Mouse (Mus musculus): ENCODE data around the gene Stard13. TPM values are rescaled to one million over a fixed set of nuclear protein-coding genes. Genes with fewer than 3 reads are reported as not detected.

The Stard13 gene
- polyA plus RNA-seq, 1 experiment from 2014 or later: 2.4 TPM

- H3K36me3 ChIP-seq (ENCODE audit: poor library complexity, severe bottlenecking): no peaks in the 10 kb centered on the region
- no peak overlapping the region for H3K27ac ChIP-seq
- 73% methylated on average over 5 of the region's 5 CpGs for WGBS
Observed at GRCm38 (mm10) chr5:151018959-151019358, 214.7 kb downstream of the Stard13 start.

GRCm38 (mm10) chr5:151018450-151018849, 215.2 kb downstream of the Stard13 start:
- peaks cover 17% of the 10 kb centered on the region for H3K4me1 ChIP-seq
- no peaks in the 10 kb centered on the region for H3K27me3 ChIP-seq
- no peak overlapping the region for H3K27ac ChIP-seq
- H3K4me3 ChIP-seq: no peak overlapping the region
- no peak overlapping the region for H3K9ac ChIP-seq
- no peak for ATAC-seq
- H3K36me3 ChIP-seq (ENCODE audit: poor library complexity, severe bottlenecking): no peaks in the 10 kb centered on the region
- WGBS: 77% methylated on average over 5 of the region's 5 CpGs
- no peaks in the 10 kb centered on the region for H3K9me3 ChIP-seq (replicated peaks)
- no peak overlapping the region for H3K4me2 ChIP-seq

More at GRCm38 (mm10) chr5:151018959-151019358, 214.7 kb downstream of the Stard13 start:
- H3K9ac ChIP-seq: no peak overlapping the region
- no peaks in the 10 kb centered on the region for H3K9me3 ChIP-seq (replicated peaks)
- H3K27me3 ChIP-seq: no peaks in the 10 kb centered on the region
- H3K4me2 ChIP-seq: no peak overlapping the region
- H3K4me3 ChIP-seq: no peak overlapping the region
- ATAC-seq: no peak
- peaks cover 22% of the 10 kb centered on the region for H3K4me1 ChIP-seq

GRCm38 (mm10) chr5:151004216-151004755, 229.3 kb downstream of the Stard13 start:
- no peak overlapping the region for H3K4me3 ChIP-seq
- H3K4me2 ChIP-seq: no peak overlapping the region
- no peak overlapping the region for H3K27ac ChIP-seq
- H3K4me1 ChIP-seq: no peaks in the 10 kb centered on the region
- H3K36me3 ChIP-seq (ENCODE audit: poor library complexity, severe bottlenecking): no peaks in the 10 kb centered on the region
- 87% methylated on average over 1 of the region's 1 CpGs for WGBS
- no peak for ATAC-seq
- H3K9me3 ChIP-seq (replicated peaks): no peaks in the 10 kb centered on the region
- H3K9ac ChIP-seq: no peak overlapping the region
- no peaks in the 10 kb centered on the region for H3K27me3 ChIP-seq

GRCm38 (mm10) chr5:151002051-151002450, 231.6 kb downstream of the Stard13 start:
- H3K4me1 ChIP-seq: no peaks in the 10 kb centered on the region
- H3K4me3 ChIP-seq: no peak overlapping the region
- H3K4me2 ChIP-seq: no peak overlapping the region
- H3K9ac ChIP-seq: no peak overlapping the region
- no peak for ATAC-seq
- no peaks in the 10 kb centered on the region for H3K27me3 ChIP-seq
- 94% methylated on average over 4 of the region's 4 CpGs for WGBS
- no peaks in the 10 kb centered on the region for H3K36me3 ChIP-seq (ENCODE audit: poor library complexity, severe bottlenecking)
- no peaks in the 10 kb centered on the region for H3K9me3 ChIP-seq (replicated peaks)
- H3K27ac ChIP-seq: no peak overlapping the region

- 95% methylated on average over 7 of the region's 7 CpGs for WGBS
- H3K9ac ChIP-seq: no peak overlapping the region
- H3K4me1 ChIP-seq: no peaks in the 10 kb centered on the region
- H3K27me3 ChIP-seq: no peaks in the 10 kb centered on the region
- H3K4me2 ChIP-seq: no peak overlapping the region
- H3K36me3 ChIP-seq (ENCODE audit: poor library complexity, severe bottlenecking): no peaks in the 10 kb centered on the region
- H3K27ac ChIP-seq: no peak overlapping the region
- ATAC-seq: no peak
- H3K9me3 ChIP-seq (replicated peaks): no peaks in the 10 kb centered on the region
- H3K4me3 ChIP-seq: no peak overlapping the region
Observed at GRCm38 (mm10) chr5:151001111-151001510, 232.5 kb downstream of the Stard13 start.

GRCm38 (mm10) chr5:150996586-150996985, 237.1 kb downstream of the Stard13 start:
- no peak overlapping the region for H3K27ac ChIP-seq
- no peak overlapping the region for H3K4me2 ChIP-seq
- H3K36me3 ChIP-seq (ENCODE audit: poor library complexity, severe bottlenecking): no peaks in the 10 kb centered on the region
- WGBS: 85% methylated on average over 2 of the region's 2 CpGs
- H3K4me1 ChIP-seq: no peaks in the 10 kb centered on the region
- H3K27me3 ChIP-seq: no peaks in the 10 kb centered on the region
- no peak overlapping the region for H3K9ac ChIP-seq
- H3K9me3 ChIP-seq (replicated peaks): no peaks in the 10 kb centered on the region
- H3K4me3 ChIP-seq: no peak overlapping the region
- peak; percentile 6; the same call in 1 of the 2 replicates for ATAC-seq

GRCm38 (mm10) chr5:150994096-150994495, 239.5 kb downstream of the Stard13 start:
- H3K27ac ChIP-seq: no peak overlapping the region
- H3K4me1 ChIP-seq: no peaks in the 10 kb centered on the region
- H3K9me3 ChIP-seq (replicated peaks): no peaks in the 10 kb centered on the region
- H3K36me3 ChIP-seq (ENCODE audit: poor library complexity, severe bottlenecking): no peaks in the 10 kb centered on the region
- 90% methylated on average over 7 of the region's 7 CpGs for WGBS
- no peaks in the 10 kb centered on the region for H3K27me3 ChIP-seq
- ATAC-seq: no peak
- H3K4me2 ChIP-seq: no peak overlapping the region
- no peak overlapping the region for H3K9ac ChIP-seq
- H3K4me3 ChIP-seq: no peak overlapping the region

Other genes with a start within 250 kb of the Stard13 start
- not detected in 2 replicates for gene Gm42906, start 194.3 kb upstream of the Stard13 start, polyA plus RNA-seq (2015; fragmentation: Nextera tagmentation; extraction: Ambion mirVana)

Data from forebrain, embryonic 13.5 days (tissue).